Mouse (Mus musculus): ENCODE measurements around the gene Bicdl2. TPM values are rescaled to one million over a fixed set of nuclear protein-coding genes. Genes with fewer than 3 reads are reported as not detected.
A peak's percentile ranks its signal among the peaks of the same experiment; 100 is the strongest.

Bicdl2 gene
- total RNA-seq, 2 experiments from 2014 or later: not detected

GRCm38 (mm10) chr17:23673424-23674073 lies 13.2 kb downstream of the Bicdl2 start, which contains the start of the genes Hcfc1r1 and Thoc6:
Hcfc1r1 (plus strand) TSS chr17:23673596.
Thoc6 (minus strand) TSS chr17:23673882.
- peak; percentile 85 to 96 for DNase-seq (ENCODE audit: extremely low spot score in 1 of 2, low spot score in 1 of 2)

GRCm38 (mm10) chr17:23674271-23674952 lies 14.1 kb downstream of the Bicdl2 start:
- DNase-seq (ENCODE audit: extremely low spot score in 1 of 2, low spot score in 1 of 2): no peak

GRCm38 (mm10) chr17:23675127-23675526 lies 14.8 kb downstream of the Bicdl2 start:
- DNase-seq (ENCODE audit: extremely low spot score in 1 of 2, low spot score in 1 of 2): no peak

- DNase-seq (ENCODE audit: extremely low spot score in 1 of 2, low spot score in 1 of 2): no peak
These were observed 15.4 kb downstream of the Bicdl2 start for GRCm38 (mm10) chr17:23675564-23676281.

GRCm38 (mm10) chr17:23676473-23677031 lies 16.2 kb downstream of the Bicdl2 start:
- DNase-seq (ENCODE audit: extremely low spot score in 1 of 2, low spot score in 1 of 2): no peak

GRCm38 (mm10) chr17:23677236-23677679 lies 17.0 kb downstream of the Bicdl2 start, which contains the start of gene Tnfrsf12a:
Tnfrsf12a (minus strand) TSS chr17:23677468.
- DNase-seq (ENCODE audit: extremely low spot score in 1 of 2, low spot score in 1 of 2): peak; percentile 65

GRCm38 (mm10) chr17:23679127-23679835 lies 19.0 kb downstream of the Bicdl2 start, which contains the start of gene Cldn6:
Cldn6 (plus strand) TSS chr17:23679249.
- no peak for DNase-seq (ENCODE audit: extremely low spot score in 1 of 2, low spot score in 1 of 2)

GRCm38 (mm10) chr17:23680336-23680735 lies 20.0 kb downstream of the Bicdl2 start:
- DNase-seq (ENCODE audit: extremely low spot score in 1 of 2, low spot score in 1 of 2): no peak

- no peak for DNase-seq (ENCODE audit: extremely low spot score in 1 of 2, low spot score in 1 of 2)
These were observed 20.8 kb downstream of the Bicdl2 start for GRCm38 (mm10) chr17:23681086-23681485.

- DNase-seq (ENCODE audit: extremely low spot score in 1 of 2, low spot score in 1 of 2): no peak
These were observed 21.8 kb downstream of the Bicdl2 start for GRCm38 (mm10) chr17:23682092-23682491.

GRCm38 (mm10) chr17:23682530-23682929 lies 22.2 kb downstream of the Bicdl2 start:
- no peak for DNase-seq (ENCODE audit: extremely low spot score in 1 of 2, low spot score in 1 of 2)

GRCm38 (mm10) chr17:23683226-23683625 lies 22.9 kb downstream of the Bicdl2 start:
- no peak for DNase-seq (ENCODE audit: extremely low spot score in 1 of 2, low spot score in 1 of 2)

- DNase-seq (ENCODE audit: extremely low spot score in 1 of 2, low spot score in 1 of 2): no peak
These were observed 23.8 kb downstream of the Bicdl2 start, which contains the start of gene Cldn9 for GRCm38 (mm10) chr17:23683856-23684672. Cldn9 (minus strand) TSS chr17:23684026.

- no peak for DNase-seq (ENCODE audit: extremely low spot score in 1 of 2, low spot score in 1 of 2)
These were observed 34.2 kb downstream of the Bicdl2 start for GRCm38 (mm10) chr17:23694491-23694890.

- no peak for DNase-seq (ENCODE audit: extremely low spot score in 1 of 2, low spot score in 1 of 2)
These were observed 35.5 kb downstream of the Bicdl2 start for GRCm38 (mm10) chr17:23695801-23696200.

- peak in 1 of 2 experiments; percentile 12 for DNase-seq (ENCODE audit: extremely low spot score in 1 of 2, low spot score in 1 of 2)
These were observed 39.1 kb downstream of the Bicdl2 start for GRCm38 (mm10) chr17:23699131-23700077.

- DNase-seq (ENCODE audit: extremely low spot score in 1 of 2, low spot score in 1 of 2): peak; percentile 67 to 78
These were observed 39.8 kb downstream of the Bicdl2 start for GRCm38 (mm10) chr17:23700079-23700478.

GRCm38 (mm10) chr17:23703301-23703700 lies 43.0 kb downstream of the Bicdl2 start:
- no peak for DNase-seq (ENCODE audit: extremely low spot score in 1 of 2, low spot score in 1 of 2)
